Mouse (Mus musculus): ENCODE measurements around the gene Tbx1. TPM values are rescaled to one million over a fixed set of nuclear protein-coding genes. Genes with fewer than 3 reads are reported as not detected.
A peak's percentile ranks its signal among the peaks of the same experiment; 100 is the strongest.

Tbx1 gene
- polyA plus RNA-seq, 1 experiment from 2014 or later = 0.93 TPM

GRCm38 (mm10) chr16:18593930-18594329 is 3.5 kb upstream of the Tbx1 start:
- H3K9ac ChIP-seq (ENCODE audit: low read depth, low read length) = no peak overlapping the region
- 82% methylated on average over 2 of the region's 2 CpGs for WGBS
- peaks cover 4% of the 10 kb centered on the region for H3K4me1 ChIP-seq (replicated peaks; ENCODE audit: control insufficient read depth, insufficient read depth, low read length)
- H3K27me3 ChIP-seq (replicated peaks; ENCODE audit: control insufficient read depth, insufficient read depth, low read length) = peaks cover 31% of the 10 kb centered on the region
- H3K9me3 ChIP-seq (ENCODE audit: control insufficient read depth) = no peaks in the 10 kb centered on the region
- no peak for TF ChIP-seq CTCF (IDR thresholded peaks at IDR 0.05; ENCODE audit: low read depth)
- no peak overlapping the region for H3K4me2 ChIP-seq (replicated peaks; ENCODE audit: low read depth)
- ATAC-seq = no peak
- H3K27ac ChIP-seq (ENCODE audit: low read depth, low read length) = no peak overlapping the region
- H3K4me3 ChIP-seq (ENCODE audit: low read depth, low read length) = no peak overlapping the region
- no peaks in the 10 kb centered on the region for H3K36me3 ChIP-seq (ENCODE audit: control insufficient read depth, insufficient read depth)

GRCm38 (mm10) chr16:18591047-18592018 is 862 bp upstream of the Tbx1 start:
- H3K27me3 ChIP-seq (replicated peaks; ENCODE audit: control insufficient read depth, insufficient read depth, low read length) = peaks cover 57% of the 10 kb centered on the region
- no peaks in the 10 kb centered on the region for H3K9me3 ChIP-seq (ENCODE audit: control insufficient read depth)
- H3K4me1 ChIP-seq (replicated peaks; ENCODE audit: control insufficient read depth, insufficient read depth, low read length) = peaks cover 4% of the 10 kb centered on the region
- H3K27ac ChIP-seq (ENCODE audit: low read depth, low read length) = no peak overlapping the region
- ATAC-seq = 0 out of 2 replicates have a peak, but pooled peaks have one; percentile 12
- peak overlapping the region; percentile 74 for H3K4me2 ChIP-seq (replicated peaks; ENCODE audit: low read depth)
- no peak overlapping the region for H3K9ac ChIP-seq (ENCODE audit: low read depth, low read length)
- peak overlapping the region; percentile 46 for H3K4me3 ChIP-seq (ENCODE audit: low read depth, low read length)
- 5% methylated on average over 59 of the region's 59 CpGs for WGBS
- H3K36me3 ChIP-seq (ENCODE audit: control insufficient read depth, insufficient read depth) = no peaks in the 10 kb centered on the region
- peak; percentile 61 for TF ChIP-seq CTCF (IDR thresholded peaks at IDR 0.05; ENCODE audit: low read depth)

GRCm38 (mm10) chr16:18589080-18589621 is 1.3 kb downstream of the Tbx1 start:
- H3K9ac ChIP-seq (ENCODE audit: low read depth, low read length) = no peak overlapping the region
- no peak overlapping the region for H3K27ac ChIP-seq (ENCODE audit: low read depth, low read length)
- peaks cover 79% of the 10 kb centered on the region for H3K27me3 ChIP-seq (replicated peaks; ENCODE audit: control insufficient read depth, insufficient read depth, low read length)
- 46% methylated on average over 9 of the region's 9 CpGs for WGBS
- no peak for ATAC-seq
- H3K4me2 ChIP-seq (replicated peaks; ENCODE audit: low read depth) = no peak overlapping the region
- no peak overlapping the region; the same call in 1 of the 2 replicates for H3K4me3 ChIP-seq (ENCODE audit: low read depth, low read length)
- H3K9me3 ChIP-seq (ENCODE audit: control insufficient read depth) = no peaks in the 10 kb centered on the region
- no peaks in the 10 kb centered on the region for H3K36me3 ChIP-seq (ENCODE audit: control insufficient read depth, insufficient read depth)
- no peak for TF ChIP-seq CTCF (IDR thresholded peaks at IDR 0.05; ENCODE audit: low read depth)
- H3K4me1 ChIP-seq (replicated peaks; ENCODE audit: control insufficient read depth, insufficient read depth, low read length) = peaks cover 4% of the 10 kb centered on the region

GRCm38 (mm10) chr16:18588738-18589055 is 1.8 kb downstream of the Tbx1 start:
- 11% methylated on average over 31 of the region's 31 CpGs for WGBS
- no peak for TF ChIP-seq CTCF (IDR thresholded peaks at IDR 0.05; ENCODE audit: low read depth)
- Histone ChIP-seq H3K4me1 (replicated peaks; ENCODE audit: control insufficient read depth, insufficient read depth, low read length) (peaks cover 4% of the 10 kb centered on the region), H3K4me3 (ENCODE audit: low read depth, low read length) (peak overlapping the region; percentile 46), H3K9me3 (ENCODE audit: control insufficient read depth) (no peaks in the 10 kb centered on the region), H3K9ac (ENCODE audit: low read depth, low read length) (no peak overlapping the region), H3K27ac (ENCODE audit: low read depth, low read length) (no peak overlapping the region), H3K36me3 (ENCODE audit: control insufficient read depth, insufficient read depth) (no peaks in the 10 kb centered on the region), H3K27me3 (replicated peaks; ENCODE audit: control insufficient read depth, insufficient read depth, low read length) (peaks cover 84% of the 10 kb centered on the region), H3K4me2 (replicated peaks; ENCODE audit: low read depth) (peak overlapping the region; percentile 44; the same call in 1 of the 2 replicates)
- no peak for ATAC-seq

- Histone ChIP-seq H3K4me3 (ENCODE audit: low read depth, low read length) (peak overlapping the region; percentile 46), H3K4me2 (replicated peaks; ENCODE audit: low read depth) (peak overlapping the region; percentile 44), H3K27me3 (replicated peaks; ENCODE audit: control insufficient read depth, insufficient read depth, low read length) (peaks cover 90% of the 10 kb centered on the region), H3K36me3 (ENCODE audit: control insufficient read depth, insufficient read depth) (no peaks in the 10 kb centered on the region), H3K9me3 (ENCODE audit: control insufficient read depth) (no peaks in the 10 kb centered on the region), H3K4me1 (replicated peaks; ENCODE audit: control insufficient read depth, insufficient read depth, low read length) (peaks cover 4% of the 10 kb centered on the region), H3K27ac (ENCODE audit: low read depth, low read length) (no peak overlapping the region), H3K9ac (ENCODE audit: low read depth, low read length) (no peak overlapping the region)
- no peak for ATAC-seq
- WGBS = 2% methylated on average over 50 of the region's 57 CpGs
- no peak for TF ChIP-seq CTCF (IDR thresholded peaks at IDR 0.05; ENCODE audit: low read depth)
These were observed 2.4 kb downstream of the Tbx1 start for GRCm38 (mm10) chr16:18587847-18588737.

Measured in intestine, postnatal 0 days (tissue).